Mouse (Mus musculus): ENCODE measurements at regions not wholly inside any gene's neighbourhood (a gene's known extent, or its start where the extent isn't known, plus 50 kb on each side); places are given as distances from the start of the nearest gene placed in this dataset.
A peak's percentile ranks its signal among the peaks of the same experiment; 100 is the strongest.

GRCm38 (mm10) chr8:116290671-116291245, 214.0 kb upstream of the Dynlrb2 start:
- no peak for ATAC-seq (replicated peaks; ENCODE audit: extremely low read depth, insufficient read depth, low FRiP score)
- H3K36me3 ChIP-seq (ENCODE audit: control insufficient read depth, insufficient read depth), result no peaks in the 10 kb centered on the region
- 82% methylated on average over 6 of the region's 6 CpGs for WGBS

DNA sequence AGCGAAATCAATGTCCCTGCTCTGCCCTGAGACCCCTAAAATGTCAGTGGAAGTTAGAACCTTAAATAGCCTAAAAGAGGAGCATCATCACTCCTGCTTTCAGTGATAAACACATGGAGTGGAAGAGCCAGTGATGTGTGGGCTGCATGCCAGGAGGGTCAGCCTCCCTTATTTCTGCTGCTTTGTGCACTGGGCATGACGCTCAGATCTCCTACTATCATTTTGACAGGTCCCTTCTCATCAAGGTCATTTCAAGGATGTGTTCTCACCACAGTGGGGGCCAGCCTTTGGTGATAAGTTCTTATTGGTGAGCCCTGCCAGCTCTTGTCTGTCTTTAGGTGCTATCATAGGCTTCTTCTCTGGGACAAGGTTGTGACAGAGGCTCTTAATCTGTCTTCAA, 215.5 kb upstream of the Dynlrb2 start:
- no peaks in the 10 kb centered on the region for H3K27me3 ChIP-seq (ENCODE audit: control insufficient read depth, insufficient read depth, low read length)
- H3K4me2 ChIP-seq (ENCODE audit: low read depth, low read length), result no peak overlapping the region
- ATAC-seq (replicated peaks; ENCODE audit: extremely low read depth, insufficient read depth, low FRiP score), result peak; percentile 55; the same call in 1 of the 2 replicates
- no peak overlapping the region for H3K27ac ChIP-seq (ENCODE audit: low read length)
- H3K9me3 ChIP-seq (replicated peaks; ENCODE audit: control insufficient read depth, low read length), result no peaks in the 10 kb centered on the region
- no peak overlapping the region for H3K4me3 ChIP-seq (ENCODE audit: low read length)
- no peak overlapping the region for H3K9ac ChIP-seq (ENCODE audit: low read length)
- H3K4me1 ChIP-seq (ENCODE audit: control insufficient read depth, insufficient read depth, low read length), result no peaks in the 10 kb centered on the region
- no peaks in the 10 kb centered on the region for H3K36me3 ChIP-seq (ENCODE audit: control insufficient read depth, insufficient read depth)
- 47% methylated on average over 2 of the region's 2 CpGs for WGBS

More at GRCm38 (mm10) chr8:116290671-116291245, 214.0 kb upstream of the Dynlrb2 start:
- no peaks in the 10 kb centered on the region for H3K9me3 ChIP-seq (replicated peaks; ENCODE audit: control insufficient read depth, low read length)
- H3K4me3 ChIP-seq (ENCODE audit: low read length), result no peak overlapping the region
- H3K27ac ChIP-seq (ENCODE audit: low read length), result no peak overlapping the region
- H3K9ac ChIP-seq (ENCODE audit: low read length), result no peak overlapping the region
- H3K4me1 ChIP-seq (ENCODE audit: control insufficient read depth, insufficient read depth, low read length), result no peaks in the 10 kb centered on the region
- no peak overlapping the region for H3K4me2 ChIP-seq (ENCODE audit: low read depth, low read length)
- H3K27me3 ChIP-seq (ENCODE audit: control insufficient read depth, insufficient read depth, low read length), result no peaks in the 10 kb centered on the region

GRCm38 (mm10) chr8:116283990-116284389, 220.8 kb upstream of the Dynlrb2 start:
- H3K4me1 ChIP-seq (ENCODE audit: control insufficient read depth, insufficient read depth, low read length), result no peaks in the 10 kb centered on the region
- no peak overlapping the region for H3K9ac ChIP-seq (ENCODE audit: low read length)
- H3K27ac ChIP-seq (ENCODE audit: low read length), result no peak overlapping the region
- no peak for ATAC-seq (replicated peaks; ENCODE audit: extremely low read depth, insufficient read depth, low FRiP score)
- no peaks in the 10 kb centered on the region for H3K9me3 ChIP-seq (replicated peaks; ENCODE audit: control insufficient read depth, low read length)
- no peak overlapping the region for H3K4me2 ChIP-seq (ENCODE audit: low read depth, low read length)
- no peaks in the 10 kb centered on the region for H3K27me3 ChIP-seq (ENCODE audit: control insufficient read depth, insufficient read depth, low read length)
- H3K4me3 ChIP-seq (ENCODE audit: low read length), result no peak overlapping the region
- H3K36me3 ChIP-seq (ENCODE audit: control insufficient read depth, insufficient read depth), result no peaks in the 10 kb centered on the region
- 58% methylated on average over 2 of the region's 3 CpGs for WGBS

DNA sequence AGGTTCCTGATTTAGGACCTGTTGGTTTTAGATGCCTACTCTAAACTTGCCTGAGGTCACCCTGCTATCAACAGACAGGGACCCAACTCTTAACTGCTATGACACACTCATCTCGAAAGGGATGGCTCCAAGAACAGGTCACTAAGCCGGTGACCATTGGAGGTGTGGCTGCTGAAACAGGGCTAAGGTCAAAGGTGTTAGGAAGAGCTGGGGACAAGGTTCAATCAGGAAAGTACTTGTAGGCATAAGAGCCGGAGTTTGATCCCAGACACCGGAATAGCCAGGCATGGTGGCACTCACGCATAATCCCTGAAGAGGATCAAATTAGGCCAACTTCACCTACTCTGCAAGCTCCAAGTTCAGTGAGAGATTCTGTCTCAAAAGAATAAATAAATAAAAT, 222.4 kb upstream of the Dynlrb2 start:
- no peaks in the 10 kb centered on the region for H3K4me1 ChIP-seq (ENCODE audit: control insufficient read depth, insufficient read depth, low read length)
- H3K36me3 ChIP-seq (ENCODE audit: control insufficient read depth, insufficient read depth), result no peaks in the 10 kb centered on the region
- H3K9ac ChIP-seq (ENCODE audit: low read length), result no peak overlapping the region
- H3K9me3 ChIP-seq (replicated peaks; ENCODE audit: control insufficient read depth, low read length), result no peaks in the 10 kb centered on the region
- H3K27ac ChIP-seq (ENCODE audit: low read length), result no peak overlapping the region
- no peak overlapping the region for H3K4me3 ChIP-seq (ENCODE audit: low read length)
- no peak overlapping the region for H3K4me2 ChIP-seq (ENCODE audit: low read depth, low read length)
- ATAC-seq (replicated peaks; ENCODE audit: extremely low read depth, insufficient read depth, low FRiP score), result no peak
- no peaks in the 10 kb centered on the region; the same call in 1 of the 2 replicates for H3K27me3 ChIP-seq (ENCODE audit: control insufficient read depth, insufficient read depth, low read length)
- 88% methylated on average over 5 of the region's 5 CpGs for WGBS

GRCm38 (mm10) chr8:116275014-116275413, 229.8 kb upstream of the Dynlrb2 start:
- H3K27ac ChIP-seq (ENCODE audit: low read length), result no peak overlapping the region
- H3K4me1 ChIP-seq (ENCODE audit: control insufficient read depth, insufficient read depth, low read length), result no peaks in the 10 kb centered on the region
- no peak overlapping the region for H3K4me2 ChIP-seq (ENCODE audit: low read depth, low read length)
- no peak overlapping the region for H3K9ac ChIP-seq (ENCODE audit: low read length)
- H3K4me3 ChIP-seq (ENCODE audit: low read length), result no peak overlapping the region
- ATAC-seq (replicated peaks; ENCODE audit: extremely low read depth, insufficient read depth, low FRiP score), result no peak
- H3K9me3 ChIP-seq (replicated peaks; ENCODE audit: control insufficient read depth, low read length), result no peaks in the 10 kb centered on the region
- WGBS, result 45% methylated on average over 4 of the region's 4 CpGs
- H3K36me3 ChIP-seq (ENCODE audit: control insufficient read depth, insufficient read depth), result no peaks in the 10 kb centered on the region
- no peaks in the 10 kb centered on the region; the same call in 1 of the 2 replicates for H3K27me3 ChIP-seq (ENCODE audit: control insufficient read depth, insufficient read depth, low read length)

GRCm38 (mm10) chr8:116271238-116271637, 233.5 kb upstream of the Dynlrb2 start:
- no peak overlapping the region for H3K4me2 ChIP-seq (ENCODE audit: low read depth, low read length)
- WGBS, result 89% methylated on average over 6 of the region's 6 CpGs
- H3K9me3 ChIP-seq (replicated peaks; ENCODE audit: control insufficient read depth, low read length), result no peaks in the 10 kb centered on the region
- no peaks in the 10 kb centered on the region for H3K4me1 ChIP-seq (ENCODE audit: control insufficient read depth, insufficient read depth, low read length)
- H3K27ac ChIP-seq (ENCODE audit: low read length), result no peak overlapping the region
- ATAC-seq (replicated peaks; ENCODE audit: extremely low read depth, insufficient read depth, low FRiP score), result no peak
- no peaks in the 10 kb centered on the region for H3K36me3 ChIP-seq (ENCODE audit: control insufficient read depth, insufficient read depth)
- H3K27me3 ChIP-seq (ENCODE audit: control insufficient read depth, insufficient read depth, low read length), result no peaks in the 10 kb centered on the region; the same call in 1 of the 2 replicates
- H3K9ac ChIP-seq (ENCODE audit: low read length), result no peak overlapping the region
- H3K4me3 ChIP-seq (ENCODE audit: low read length), result no peak overlapping the region

DNA sequence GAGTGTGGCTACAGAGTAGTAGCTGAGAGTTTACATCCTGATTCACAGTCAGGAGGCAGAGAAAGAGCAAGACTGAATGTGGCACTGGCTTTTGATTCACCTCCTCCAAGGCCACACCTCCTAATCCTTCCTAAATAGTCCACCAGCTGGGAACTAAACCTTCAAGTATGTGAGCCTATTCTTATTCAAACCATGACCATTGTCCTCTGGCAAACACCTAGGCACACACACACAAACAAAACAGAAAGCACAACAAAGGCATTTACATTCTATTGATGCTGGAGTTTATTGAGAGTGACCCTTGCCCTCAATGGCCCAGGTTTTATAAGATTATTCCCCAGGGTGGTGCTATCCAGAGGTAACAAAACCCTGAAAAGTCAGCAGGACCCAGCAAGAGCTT, 235.4 kb upstream of the Dynlrb2 start:
- H3K4me2 ChIP-seq (ENCODE audit: low read depth, low read length), result no peak overlapping the region
- no peaks in the 10 kb centered on the region for H3K9me3 ChIP-seq (replicated peaks; ENCODE audit: control insufficient read depth, low read length)
- H3K4me3 ChIP-seq (ENCODE audit: low read length), result no peak overlapping the region
- H3K27ac ChIP-seq (ENCODE audit: low read length), result no peak overlapping the region
- H3K36me3 ChIP-seq (ENCODE audit: control insufficient read depth, insufficient read depth), result no peaks in the 10 kb centered on the region
- ATAC-seq (replicated peaks; ENCODE audit: extremely low read depth, insufficient read depth, low FRiP score), result no peak
- no peaks in the 10 kb centered on the region for H3K4me1 ChIP-seq (ENCODE audit: control insufficient read depth, insufficient read depth, low read length)
- no peaks in the 10 kb centered on the region; the same call in 1 of the 2 replicates for H3K27me3 ChIP-seq (ENCODE audit: control insufficient read depth, insufficient read depth, low read length)
- H3K9ac ChIP-seq (ENCODE audit: low read length), result no peak overlapping the region

DNA sequence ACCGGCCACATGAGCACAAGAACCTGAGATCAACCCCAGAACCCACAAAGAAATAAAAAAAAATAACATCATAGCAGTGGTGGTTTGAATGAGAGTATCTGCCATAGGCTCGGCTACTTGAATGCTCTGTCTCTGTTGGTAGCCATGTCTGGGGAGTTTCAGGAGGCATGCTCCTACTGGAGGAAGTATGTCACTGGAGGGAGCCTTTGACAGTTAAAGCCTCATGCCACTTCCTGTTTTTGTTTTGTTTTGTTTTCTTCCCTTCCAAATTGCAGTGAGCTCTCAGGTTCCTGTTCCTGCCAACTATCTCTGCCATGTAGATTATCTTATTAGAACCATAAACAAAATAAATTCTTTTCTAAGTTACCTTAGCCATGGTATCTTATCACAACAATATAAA, 236.1 kb upstream of the Dynlrb2 start:
- no peak overlapping the region for H3K4me3 ChIP-seq (ENCODE audit: low read length)
- 78% methylated on average over 2 of the region's 2 CpGs for WGBS

GRCm38 (mm10) chr8:116268161-116268560, 236.6 kb upstream of the Dynlrb2 start:
- H3K27ac ChIP-seq (ENCODE audit: low read length), result no peak overlapping the region

More for the DNA sequence above, 236.1 kb upstream of the Dynlrb2 start:
- no peaks in the 10 kb centered on the region for H3K9me3 ChIP-seq (replicated peaks; ENCODE audit: control insufficient read depth, low read length)
- no peak overlapping the region for H3K27ac ChIP-seq (ENCODE audit: low read length)
- H3K4me1 ChIP-seq (ENCODE audit: control insufficient read depth, insufficient read depth, low read length), result no peaks in the 10 kb centered on the region
- H3K36me3 ChIP-seq (ENCODE audit: control insufficient read depth, insufficient read depth), result no peaks in the 10 kb centered on the region
- H3K27me3 ChIP-seq (ENCODE audit: control insufficient read depth, insufficient read depth, low read length), result no peaks in the 10 kb centered on the region; the same call in 1 of the 2 replicates
- no peak overlapping the region for H3K4me2 ChIP-seq (ENCODE audit: low read depth, low read length)
- H3K9ac ChIP-seq (ENCODE audit: low read length), result no peak overlapping the region
- ATAC-seq (replicated peaks; ENCODE audit: extremely low read depth, insufficient read depth, low FRiP score), result no peak

More at GRCm38 (mm10) chr8:116268161-116268560, 236.6 kb upstream of the Dynlrb2 start:
- 56% methylated on average over 9 of the region's 9 CpGs for WGBS
- H3K4me2 ChIP-seq (ENCODE audit: low read depth, low read length), result no peak overlapping the region
- 0 out of 2 replicates have a peak, but pooled peaks have one; percentile 37 for ATAC-seq (replicated peaks; ENCODE audit: extremely low read depth, insufficient read depth, low FRiP score)
- H3K9ac ChIP-seq (ENCODE audit: low read length), result no peak overlapping the region
- H3K9me3 ChIP-seq (replicated peaks; ENCODE audit: control insufficient read depth, low read length), result no peaks in the 10 kb centered on the region
- H3K4me3 ChIP-seq (ENCODE audit: low read length), result no peak overlapping the region
- H3K36me3 ChIP-seq (ENCODE audit: control insufficient read depth, insufficient read depth), result no peaks in the 10 kb centered on the region
- no peaks in the 10 kb centered on the region; the same call in 1 of the 2 replicates for H3K27me3 ChIP-seq (ENCODE audit: control insufficient read depth, insufficient read depth, low read length)
- H3K4me1 ChIP-seq (ENCODE audit: control insufficient read depth, insufficient read depth, low read length), result no peaks in the 10 kb centered on the region

Measured in heart, embryonic 16.5 days (tissue).